Mouse (Mus musculus) MEL-GATA-1-ER (cell line): ENCODE results near the gene Pde4d.

Source experiments
- DNase-seq: peaks from one replicate; pipeline ENCODE4 v3.0.0-alpha.2; 2012; ENCODE audit warnings: low read depth; ENCODE audit errors: extremely low read depth

Pde4d gene

DNA sequence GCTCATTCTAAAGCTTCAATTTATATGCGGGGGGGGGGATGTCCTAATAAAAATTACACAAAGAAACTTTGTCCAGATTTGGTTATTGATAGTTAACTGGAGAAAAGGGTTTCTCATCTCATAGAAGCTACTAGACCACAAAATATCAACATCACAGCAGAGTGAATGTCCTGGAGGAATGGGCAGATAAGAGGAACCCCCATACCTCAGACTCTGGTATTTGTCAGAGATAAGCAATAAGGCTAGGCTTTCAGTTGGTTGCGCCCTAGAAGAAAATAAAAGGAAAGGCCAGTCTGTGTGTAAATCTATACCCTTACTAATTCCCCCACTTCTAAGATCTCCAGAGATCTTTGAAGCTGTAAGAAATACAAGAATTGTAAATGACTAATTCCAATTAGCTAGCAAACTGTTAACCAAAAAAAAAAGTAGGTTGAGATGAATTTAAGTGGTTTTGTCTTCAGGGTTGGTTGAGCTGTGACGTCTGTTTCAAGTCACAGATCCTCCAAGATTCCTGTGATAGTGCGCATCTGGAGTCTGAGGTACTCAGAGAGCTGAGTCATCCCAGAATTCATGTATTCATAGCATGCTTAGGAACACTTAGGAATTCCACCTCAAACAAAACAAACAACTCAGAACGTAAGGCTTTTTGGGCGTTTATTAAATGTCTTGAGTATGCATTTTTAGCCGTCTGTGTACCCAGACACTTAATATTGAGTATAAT is 1197.9 kb downstream of the Pde4d start:
- no peak for DNase-seq

DNA sequence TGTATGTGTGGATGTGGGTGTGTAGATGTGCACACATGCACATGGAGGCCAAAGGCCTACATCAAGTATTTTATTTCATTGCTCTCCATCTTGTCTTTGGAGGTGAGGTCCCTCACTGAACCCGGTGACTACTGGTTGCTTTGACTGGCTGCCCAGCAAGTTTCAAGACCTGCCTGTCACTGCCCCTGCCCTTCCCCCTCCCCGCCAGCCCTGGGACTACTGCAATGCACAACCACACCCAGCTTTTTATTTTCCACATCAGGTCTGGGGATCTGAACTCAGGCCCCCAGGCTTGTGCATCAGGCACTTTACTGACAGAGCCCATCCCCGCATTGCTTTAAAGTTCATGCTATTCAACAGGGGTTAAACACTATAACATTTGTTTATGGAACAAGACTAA is 1198.6 kb downstream of the Pde4d start:
- no peak for DNase-seq

DNA sequence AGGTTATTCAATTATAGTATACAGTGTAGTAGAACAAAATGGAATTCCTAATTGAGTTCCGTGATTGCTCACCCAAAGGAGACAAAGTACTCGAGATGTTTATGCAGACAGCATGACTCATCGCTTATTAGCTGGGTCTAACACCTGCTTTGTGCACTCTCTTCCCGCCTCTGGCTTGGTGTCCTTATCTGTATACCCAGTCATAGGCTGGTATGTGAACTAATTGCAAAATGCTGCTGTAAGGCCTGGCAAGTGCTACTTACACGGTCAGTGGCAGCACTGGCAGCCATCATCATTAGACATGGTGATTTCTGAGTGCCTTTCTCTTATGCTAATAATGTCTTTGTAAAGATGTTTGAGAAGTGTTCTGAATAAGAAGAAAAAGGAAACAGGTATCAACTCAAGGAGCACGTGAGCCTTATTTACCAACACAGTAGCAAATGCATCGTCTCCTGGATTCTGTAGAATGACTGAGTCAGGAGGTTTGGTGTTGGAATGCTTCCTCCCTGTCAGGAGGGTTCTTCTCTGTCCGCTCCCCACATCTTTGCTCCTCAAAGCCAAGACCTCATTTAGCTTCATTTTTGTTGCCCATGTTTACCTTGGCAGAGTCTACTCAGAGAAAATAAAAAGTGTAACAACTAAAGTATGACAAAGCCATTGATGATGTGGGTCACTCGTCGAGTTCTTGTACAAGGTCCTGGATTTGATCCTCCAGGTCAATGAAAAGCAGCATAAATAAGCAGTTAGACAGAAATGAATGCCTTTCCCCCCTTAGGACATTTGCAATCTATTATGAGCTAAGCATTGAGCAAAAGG is 1202.2 kb downstream of the Pde4d start:
- no peak for DNase-seq

DNA sequence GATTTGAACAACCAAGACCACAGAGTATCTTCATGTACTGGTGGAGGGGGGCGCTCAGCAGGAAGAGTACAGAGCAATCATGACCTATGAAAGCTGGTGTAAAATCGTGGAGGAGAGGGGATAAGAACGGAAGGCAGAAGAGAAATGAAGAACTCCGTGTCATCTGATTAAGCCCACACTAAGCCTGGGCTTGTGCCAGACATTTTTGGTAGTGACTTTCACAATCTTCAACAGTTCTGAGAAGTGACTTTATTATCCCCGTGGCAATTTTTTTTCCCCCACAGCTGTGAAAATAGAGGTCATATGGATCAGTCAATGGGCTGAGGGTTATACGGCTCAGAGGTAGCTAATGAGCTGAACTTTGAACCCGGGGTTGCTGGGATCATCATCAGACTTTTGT is 1202.9 kb downstream of the Pde4d start:
- DNase-seq: no peak

DNA sequence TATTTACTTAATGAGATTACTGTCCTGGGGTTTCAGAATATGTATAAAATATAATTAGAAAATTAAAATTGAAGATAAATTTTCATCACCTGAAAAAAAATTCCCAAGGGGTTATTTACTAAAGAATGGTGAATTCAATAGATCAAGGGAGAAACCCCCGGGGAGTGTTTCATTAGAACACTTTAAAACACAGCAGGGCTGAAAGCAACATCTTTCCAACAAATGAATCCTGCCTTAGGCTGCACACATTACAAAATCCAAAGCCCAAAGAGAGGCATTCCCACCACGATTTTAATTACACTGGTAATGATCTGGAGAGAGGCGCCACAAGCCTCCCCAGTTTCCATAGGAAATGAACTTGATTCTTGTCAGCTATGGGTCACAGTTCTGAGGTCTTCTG is 1205.6 kb downstream of the Pde4d start:
- no peak for DNase-seq

DNA sequence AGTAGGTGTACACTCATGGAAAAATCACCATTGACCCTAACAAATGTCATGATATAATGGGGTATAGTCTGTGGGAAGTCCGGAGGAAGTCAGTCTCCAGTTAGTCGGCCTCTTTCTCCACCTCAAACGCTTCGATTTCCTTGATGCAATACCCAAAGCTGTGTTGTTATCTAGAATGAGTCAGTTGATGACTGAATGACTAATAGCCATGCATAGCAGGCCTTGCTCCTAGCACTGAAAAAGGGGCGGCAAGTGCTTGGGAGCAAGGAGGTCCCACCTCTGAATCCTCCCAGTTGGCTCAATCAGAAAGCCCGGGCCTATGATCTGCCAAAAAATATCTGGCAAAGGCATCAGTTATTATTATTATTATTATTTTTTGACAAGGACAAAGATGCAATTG is 1209.4 kb downstream of the Pde4d start:
- DNase-seq: no peak

DNA sequence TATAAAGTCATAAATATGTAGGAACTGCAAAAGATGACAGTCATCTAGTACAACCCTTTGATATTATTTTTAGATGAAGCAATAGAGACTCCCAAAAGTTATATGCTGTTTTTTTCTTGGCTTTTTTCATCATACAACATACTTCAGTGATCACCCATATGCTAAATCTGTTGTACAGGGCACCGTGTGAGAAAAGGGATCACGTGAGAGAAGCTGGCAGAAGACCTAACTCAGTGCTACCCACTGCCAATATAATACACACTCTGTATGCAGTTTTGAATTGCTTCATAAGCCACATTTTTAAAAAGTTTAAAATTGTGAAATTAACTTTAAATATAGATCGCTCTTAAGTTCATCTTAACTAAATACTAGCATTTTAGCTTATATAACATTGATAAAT is 1211.6 kb downstream of the Pde4d start:
- no peak for DNase-seq

DNA sequence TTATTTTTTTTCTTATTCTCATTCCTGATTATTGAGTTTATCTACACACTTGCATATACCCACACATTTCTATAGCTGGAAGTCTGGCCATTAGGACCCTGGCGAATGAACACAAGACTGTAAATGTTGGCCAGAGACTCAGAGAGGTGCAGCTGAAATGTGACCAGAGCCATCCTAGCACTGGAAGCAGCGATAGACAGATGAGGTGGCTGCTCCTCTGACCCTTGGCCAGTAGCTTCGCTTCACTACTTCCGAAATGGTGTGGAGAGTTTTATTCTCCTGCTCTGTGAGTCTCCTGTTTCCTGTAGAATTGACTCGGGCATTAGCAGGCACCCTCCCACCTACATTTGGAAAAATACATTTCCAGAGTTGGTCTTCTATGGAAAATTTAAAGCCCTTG is 1212.4 kb downstream of the Pde4d start:
- DNase-seq: no peak

DNA sequence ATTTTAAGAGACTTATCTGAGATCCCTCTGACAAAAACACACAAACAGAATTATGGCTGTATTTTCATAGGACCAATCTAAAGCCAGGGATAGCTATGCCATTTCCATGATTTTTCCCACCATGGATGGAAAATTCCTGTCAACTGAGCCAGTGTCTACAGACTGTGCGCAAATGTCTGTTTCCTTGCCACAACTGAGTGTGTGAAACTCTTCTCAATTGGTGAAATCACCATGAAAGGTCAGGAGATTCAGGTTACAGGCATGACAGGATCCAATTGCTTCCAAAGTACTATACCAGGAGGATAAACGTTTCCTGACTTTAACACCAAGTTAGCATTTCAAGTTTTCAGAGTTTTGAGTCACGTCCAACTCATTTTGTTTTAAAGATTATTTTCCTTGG is 1213.0 kb downstream of the Pde4d start:
- DNase-seq: no peak

DNA sequence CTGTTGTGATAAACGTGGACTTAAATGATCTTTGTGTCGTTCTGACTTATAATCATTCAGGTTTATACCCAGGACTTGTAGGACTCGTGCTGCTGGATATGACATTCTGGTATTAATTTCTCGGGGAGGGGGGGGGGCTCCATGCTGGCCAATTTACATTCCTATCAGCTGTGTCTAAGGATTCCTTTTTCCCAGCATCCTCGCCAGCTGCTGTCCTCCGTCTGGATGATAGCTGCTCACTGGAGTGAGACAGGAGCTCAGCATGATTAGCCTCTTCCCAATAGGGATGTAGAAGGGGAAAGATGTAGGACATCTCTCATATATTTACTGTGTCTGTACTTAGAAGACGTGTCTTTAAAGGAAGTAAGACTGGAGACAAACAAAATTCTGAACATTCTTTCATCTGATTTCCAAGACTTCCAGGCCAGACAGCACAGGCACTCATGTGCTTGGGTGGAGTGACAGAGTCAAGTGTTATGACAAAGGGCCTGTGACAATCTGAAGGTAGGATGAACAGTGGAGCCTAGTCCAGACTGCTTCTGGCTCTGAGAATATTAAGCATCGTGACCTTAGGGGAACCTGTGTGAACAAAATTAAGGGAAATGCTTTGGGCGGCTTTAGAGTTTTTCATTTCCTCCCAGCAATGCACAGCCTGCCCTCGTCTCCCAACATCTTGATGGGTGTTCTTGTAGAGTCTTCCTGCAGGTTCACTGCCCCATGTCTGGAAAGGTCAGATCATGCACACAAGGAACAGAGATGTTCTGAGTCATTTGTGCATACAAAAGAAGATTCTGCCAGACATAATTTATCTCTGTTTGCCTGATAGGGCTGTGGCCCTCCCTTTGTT is 1215.4 kb downstream of the Pde4d start:
- DNase-seq: no peak

DNA sequence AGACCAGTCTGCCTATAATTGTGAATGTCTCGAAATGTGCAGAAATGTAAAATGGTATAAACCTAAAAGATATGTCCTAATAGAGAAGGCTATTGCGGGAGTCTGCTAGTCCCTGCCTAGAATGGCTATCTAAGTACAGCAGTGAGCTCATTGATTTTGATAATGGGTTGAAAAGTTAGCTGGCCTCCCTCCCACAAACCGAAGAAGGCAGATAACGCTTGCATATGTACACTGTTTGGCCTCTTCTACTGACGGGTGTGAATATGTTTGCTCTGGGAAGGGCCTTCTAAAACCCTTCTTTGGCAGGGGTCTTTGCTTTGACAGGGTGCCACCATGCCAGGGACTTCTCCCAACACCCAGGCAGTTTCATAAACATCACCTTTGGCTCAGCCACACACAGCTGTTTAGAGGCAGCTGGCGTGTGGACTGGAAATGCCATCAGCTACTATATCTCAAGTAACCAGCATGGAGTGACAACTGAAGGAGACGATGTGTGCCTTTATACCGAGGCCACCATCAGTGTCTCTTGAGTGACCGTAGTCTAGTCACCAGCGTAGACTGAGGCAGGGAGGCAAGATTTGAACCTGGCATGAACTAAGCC is 1216.2 kb downstream of the Pde4d start:
- no peak for DNase-seq

DNA sequence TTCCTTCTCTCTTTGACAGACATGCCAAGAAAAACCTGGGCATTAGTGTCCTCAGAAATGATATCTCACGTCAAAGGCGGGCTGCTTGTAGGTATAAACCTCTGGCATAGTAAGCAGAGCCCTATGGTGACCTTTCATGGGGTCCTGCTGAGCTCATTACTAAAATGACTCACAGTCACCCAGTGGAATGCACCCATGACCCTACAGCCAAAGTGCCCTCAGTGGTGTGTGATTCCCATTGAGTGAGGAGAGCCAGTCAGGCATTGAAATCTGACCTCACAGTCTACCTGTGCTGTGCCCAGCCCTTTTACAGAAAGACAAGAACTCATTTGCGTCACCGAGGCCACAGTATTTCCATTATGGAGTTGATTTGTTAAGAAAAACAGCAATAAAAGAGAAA is 1220.2 kb downstream of the Pde4d start:
- DNase-seq: no peak

DNA sequence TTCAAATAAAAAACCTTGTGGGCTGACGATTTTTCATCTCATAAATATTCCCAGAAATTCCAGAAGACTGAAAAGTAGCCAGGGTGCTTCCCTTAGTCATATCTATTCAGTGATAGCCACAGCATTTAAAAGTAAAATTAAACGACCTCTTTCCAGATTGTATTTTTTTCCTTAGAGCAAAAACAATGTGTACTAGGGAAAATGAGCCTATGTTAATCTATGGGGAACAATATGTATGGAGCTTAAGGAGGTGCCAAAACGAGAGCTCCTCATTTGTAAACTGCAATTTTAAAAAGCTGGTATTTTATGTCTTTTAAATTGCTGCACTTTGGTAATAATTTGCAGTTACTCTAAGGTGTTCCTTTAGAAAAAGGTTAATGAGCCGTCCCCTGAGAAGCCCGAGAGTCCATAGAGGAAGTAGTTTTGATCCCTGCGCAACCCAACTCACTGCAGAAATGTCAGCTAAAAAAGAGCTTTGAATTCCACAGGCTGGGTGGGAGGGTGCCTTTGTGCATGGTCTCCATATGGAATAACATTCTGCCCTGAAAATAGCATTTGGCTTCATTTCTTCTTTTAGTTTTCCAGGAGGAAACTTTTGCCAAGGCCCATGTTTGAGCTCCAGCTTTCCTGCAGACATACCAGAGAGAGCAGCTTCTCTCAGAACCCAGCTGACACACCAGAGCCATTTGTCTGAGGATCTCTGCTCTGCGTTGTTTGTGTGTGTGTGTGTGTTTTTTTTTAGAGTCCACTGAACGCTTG is 1222.0 kb downstream of the Pde4d start:
- DNase-seq: no peak

DNA sequence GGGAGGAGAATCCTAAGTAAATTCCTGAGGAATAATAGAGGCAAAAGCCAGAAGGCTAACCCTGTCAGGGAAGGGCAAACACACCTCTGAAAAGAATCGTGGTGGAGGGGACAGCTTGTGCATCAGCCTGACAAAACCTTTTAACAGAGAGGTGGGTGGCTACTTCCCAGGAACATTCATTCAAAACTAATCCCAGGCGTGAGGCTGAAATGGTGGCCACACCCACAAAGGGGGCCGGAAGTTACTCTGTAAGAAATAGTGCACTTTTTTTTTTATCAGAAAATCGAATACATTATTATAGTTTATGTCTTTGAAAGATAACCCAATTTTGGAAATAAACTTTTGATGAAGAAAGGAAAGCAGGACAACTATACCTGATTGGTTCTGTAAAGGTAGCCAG is 1227.3 kb downstream of the Pde4d start:
- no peak for DNase-seq

DNA sequence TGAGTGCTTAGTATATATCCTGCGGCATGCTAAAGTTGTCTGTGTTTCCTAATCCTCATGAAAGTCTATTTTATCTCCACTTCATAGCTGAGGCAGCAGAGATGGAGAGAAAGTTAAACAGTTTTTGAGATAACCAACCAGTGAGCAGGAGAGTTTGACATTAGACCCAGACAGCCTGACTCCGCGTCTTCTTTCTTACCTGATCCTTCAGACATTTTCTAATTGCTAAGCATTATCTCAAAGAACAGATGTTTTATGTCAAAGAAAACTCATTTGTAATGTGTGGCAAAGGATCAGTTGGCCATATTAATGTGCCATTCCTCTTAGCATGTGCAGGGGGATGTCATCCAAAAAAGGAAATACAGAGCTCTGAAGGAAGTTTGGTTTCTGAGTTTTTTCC is 1227.9 kb downstream of the Pde4d start:
- DNase-seq: no peak

DNA sequence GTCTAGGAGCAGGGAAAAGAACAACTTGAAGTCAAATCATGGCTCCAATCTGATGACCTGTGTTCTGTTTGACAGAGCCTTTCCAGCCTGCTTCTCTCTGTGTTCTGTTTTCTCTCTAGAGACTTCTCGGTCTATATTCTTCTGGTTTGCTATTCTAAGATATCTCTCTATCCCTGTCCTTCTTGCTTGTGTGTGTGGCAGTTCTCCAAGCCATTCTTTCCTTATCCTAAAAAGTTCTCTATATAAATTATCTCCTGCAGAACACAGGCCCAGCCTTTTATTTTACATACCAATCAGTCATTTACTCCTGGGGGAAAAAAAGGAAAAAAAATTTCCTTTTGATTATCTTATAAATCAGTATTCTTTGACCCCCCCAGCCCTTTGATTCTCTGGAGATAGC is 1229.2 kb downstream of the Pde4d start:
- no peak for DNase-seq

DNA sequence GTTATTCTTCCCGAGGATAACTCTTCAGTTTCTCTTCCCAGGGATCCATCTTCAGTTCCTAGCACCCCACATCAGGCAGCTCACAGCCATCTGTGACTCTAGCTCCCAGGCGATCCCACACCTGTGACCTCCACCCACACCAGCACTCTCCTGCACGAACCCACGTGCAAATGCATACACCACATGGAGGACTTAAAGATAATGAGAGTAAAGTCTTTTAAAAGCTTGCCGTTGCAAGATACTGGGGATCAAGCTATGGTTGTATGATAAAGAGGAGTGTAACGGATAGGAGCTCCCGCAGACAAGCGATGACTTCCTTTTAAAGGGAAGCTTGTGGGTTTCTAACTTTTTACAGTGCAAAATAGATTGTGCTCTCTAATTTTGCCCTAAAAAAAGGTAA is 1230.5 kb downstream of the Pde4d start:
- peak; percentile 78 for DNase-seq

DNA sequence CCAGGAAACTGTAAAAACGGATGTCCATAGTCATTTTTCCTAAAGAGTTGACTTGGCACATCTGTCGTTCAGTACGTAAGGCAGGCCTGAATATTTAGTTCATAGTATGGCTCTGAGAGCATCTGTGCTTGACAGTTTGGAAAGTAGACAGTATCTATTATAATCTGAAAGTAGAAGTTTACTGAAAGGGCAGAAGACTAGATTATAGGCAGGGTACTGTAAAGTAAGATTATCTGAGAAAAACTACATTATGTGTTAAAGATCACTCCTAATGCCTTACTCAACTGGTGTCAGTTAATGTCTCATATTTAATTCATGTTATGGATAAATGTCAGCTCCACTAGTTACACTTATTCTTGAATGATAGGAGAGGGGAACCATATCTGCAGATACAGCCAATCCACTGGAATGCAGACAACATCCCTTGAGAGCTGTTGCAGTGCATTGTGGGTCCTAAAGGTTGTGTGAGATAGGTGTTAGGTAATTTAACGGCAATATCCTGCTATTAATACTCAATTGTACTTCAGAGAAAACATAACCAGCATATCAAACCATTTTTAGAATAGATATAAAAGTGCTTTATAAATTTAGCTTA is 1232.0 kb downstream of the Pde4d start:
- DNase-seq: no peak

DNA sequence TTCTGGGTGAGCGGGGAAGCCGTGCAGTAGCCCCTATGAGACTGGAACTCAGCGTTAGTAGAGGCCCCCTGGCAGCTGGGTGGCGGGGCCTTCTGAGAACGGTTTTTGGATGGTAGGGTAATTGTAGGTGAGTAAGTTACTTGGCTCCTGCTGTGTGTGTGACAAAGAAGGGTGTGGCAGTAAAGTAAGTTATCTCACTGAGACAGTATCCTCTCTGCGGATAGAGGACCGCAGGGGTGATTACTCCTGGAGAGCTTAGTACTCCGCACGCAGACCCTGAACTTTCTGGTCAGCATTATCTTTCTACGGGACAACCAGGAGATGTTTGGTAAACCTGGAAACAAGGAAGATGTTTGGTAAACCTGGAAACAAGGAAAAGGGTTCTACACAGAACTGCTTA is 1233.3 kb downstream of the Pde4d start:
- peak; percentile 83 for DNase-seq

DNA sequence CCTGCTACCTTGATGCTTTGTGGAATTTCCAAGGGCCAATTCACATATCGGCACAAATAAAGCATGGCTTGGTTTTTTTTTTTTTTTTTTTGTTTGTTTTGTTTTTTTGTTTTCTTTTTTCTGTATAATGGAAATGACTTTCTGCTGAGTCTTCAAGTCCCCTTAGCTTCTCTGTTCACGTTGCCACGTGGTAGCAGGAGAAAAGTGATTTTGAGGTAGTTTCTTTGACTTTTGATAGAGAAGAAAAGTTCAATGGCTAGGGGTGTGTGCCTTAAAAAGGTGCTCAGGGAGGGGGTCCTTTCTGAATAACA is 1235.2 kb downstream of the Pde4d start:
- no peak for DNase-seq
